Mouse (Mus musculus) olfactory bulb, adult 2 months (tissue): ENCODE measurements around the gene Eif2ak4.

Source experiments
- CTCF ChIP-seq: fragments of 200-500 bp; IDR thresholded peaks from 2 replicates; pipeline ENCODE4 v1.5.1; 2012; ENCODE audit warnings: low read depth, mild to moderate bottlenecking, low read length, moderate library complexity; ENCODE audit not compliant: insufficient read depth
- POLR2A ChIP-seq: fragments of 200-500 bp; IDR thresholded peaks from 2 replicates; pipeline ENCODE4 v1.6.1; 2012; ENCODE audit warnings: mild to moderate bottlenecking, low read depth, low read length, moderate library complexity; ENCODE audit not compliant: insufficient read depth

DNA sequence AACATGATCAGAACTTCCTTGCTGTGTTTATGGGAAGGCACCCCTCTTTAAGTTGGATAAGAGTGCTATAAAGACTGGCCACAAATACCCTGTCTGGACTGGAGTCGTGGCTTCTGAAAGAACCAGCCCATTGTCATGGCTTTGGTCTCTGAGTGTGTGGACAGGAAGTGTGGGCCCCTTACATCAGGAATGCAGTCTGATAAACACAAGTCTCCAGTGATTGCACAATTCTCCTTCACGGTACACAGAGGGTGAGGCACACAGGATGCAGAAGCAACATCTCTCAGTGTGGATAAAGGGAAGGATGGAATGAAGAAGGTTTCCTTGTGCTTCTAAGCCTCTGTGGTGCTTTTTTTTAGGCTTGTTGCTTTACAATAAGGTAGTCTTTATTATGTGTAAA, 133.8 kb downstream of the Eif2ak4 start:
- no peak for TF ChIP-seq CTCF
- no peak for TF ChIP-seq POLR2A
